Mouse (Mus musculus): Measurements from ENCODE around the gene Fam155a.

Gene Fam155a

GRCm38 (mm10) chr8:9493557-9494224 is 277.3 kb downstream of the Fam155a start:
- DNase-seq (ENCODE audit: low read depth, low spot score): no peak

- no peak for DNase-seq (ENCODE audit: low read depth, low spot score)
Measured at GRCm38 (mm10) chr8:9482565-9482964, 288.4 kb downstream of the Fam155a start.

DNA sequence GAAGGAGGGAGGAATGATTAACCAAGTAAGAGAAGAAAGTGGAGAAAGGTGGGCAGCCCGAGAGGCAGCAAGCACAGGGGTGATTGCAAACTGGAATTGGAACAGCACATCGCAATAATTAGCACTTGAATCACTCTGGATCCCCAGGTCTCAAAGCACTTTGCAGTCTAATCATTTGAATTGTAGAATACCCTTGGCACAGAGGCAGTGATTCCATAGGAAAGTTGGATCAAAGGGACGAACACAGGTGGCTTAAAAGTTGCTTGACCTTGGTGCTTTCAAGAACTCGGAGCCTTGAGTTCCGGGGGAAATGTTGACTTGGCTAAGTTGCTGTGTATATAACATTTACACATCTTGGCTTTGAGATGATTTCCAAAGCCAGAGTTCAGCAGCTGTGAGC is 299.7 kb downstream of the Fam155a start:
- no peak for DNase-seq (ENCODE audit: low read depth, low spot score)

GRCm38 (mm10) chr8:9470114-9470513 is 300.8 kb downstream of the Fam155a start:
- no peak for DNase-seq (ENCODE audit: low read depth, low spot score)

GRCm38 (mm10) chr8:9461111-9461510 is 309.9 kb downstream of the Fam155a start:
- DNase-seq (ENCODE audit: low read depth, low spot score): no peak

GRCm38 (mm10) chr8:9460707-9461106 is 310.3 kb downstream of the Fam155a start:
- DNase-seq (ENCODE audit: low read depth, low spot score): no peak

DNA sequence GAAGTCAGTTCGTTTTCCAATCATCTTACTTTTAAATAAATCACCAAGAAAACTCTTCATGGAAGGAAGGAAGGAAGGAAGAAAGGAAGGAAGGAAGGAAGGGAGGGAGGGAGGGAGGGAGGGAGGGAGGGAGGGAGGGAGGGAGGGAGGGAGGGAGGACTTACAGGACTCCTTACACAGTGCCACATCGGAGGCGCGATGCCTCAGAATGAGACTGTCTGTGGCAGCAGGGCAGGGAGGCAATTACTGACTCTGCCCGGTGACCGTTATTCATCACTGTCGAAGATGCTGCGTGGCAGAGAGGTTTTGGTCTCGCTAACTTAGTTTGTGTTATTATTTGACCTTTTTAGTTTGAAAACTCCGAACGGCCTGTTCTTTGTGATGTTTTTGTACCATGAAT is 312.3 kb downstream of the Fam155a start:
- DNase-seq (ENCODE audit: low read depth, low spot score): no peak

- DNase-seq (ENCODE audit: low read depth, low spot score): no peak
Measured at GRCm38 (mm10) chr8:9455138-9455537, 315.8 kb downstream of the Fam155a start.

DNA sequence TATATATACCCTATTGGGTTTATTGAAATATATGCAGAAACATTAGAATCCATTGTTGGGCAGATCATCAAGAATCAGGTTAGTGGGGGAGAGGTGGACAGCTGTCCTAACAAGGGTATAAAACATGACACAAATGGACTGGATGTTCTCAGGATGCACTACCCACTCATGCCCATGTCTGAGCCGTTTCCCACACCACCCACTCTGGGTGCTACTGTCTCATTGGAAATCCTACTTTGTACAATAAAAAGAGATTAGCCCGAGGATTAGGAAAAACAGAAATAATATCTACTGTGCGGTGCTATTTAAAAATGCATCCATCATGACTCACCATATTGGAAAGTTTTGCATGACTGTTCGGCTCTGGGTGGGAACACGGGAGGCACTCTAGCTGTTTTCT is 317.2 kb downstream of the Fam155a start:
- DNase-seq (ENCODE audit: low read depth, low spot score): no peak

DNA sequence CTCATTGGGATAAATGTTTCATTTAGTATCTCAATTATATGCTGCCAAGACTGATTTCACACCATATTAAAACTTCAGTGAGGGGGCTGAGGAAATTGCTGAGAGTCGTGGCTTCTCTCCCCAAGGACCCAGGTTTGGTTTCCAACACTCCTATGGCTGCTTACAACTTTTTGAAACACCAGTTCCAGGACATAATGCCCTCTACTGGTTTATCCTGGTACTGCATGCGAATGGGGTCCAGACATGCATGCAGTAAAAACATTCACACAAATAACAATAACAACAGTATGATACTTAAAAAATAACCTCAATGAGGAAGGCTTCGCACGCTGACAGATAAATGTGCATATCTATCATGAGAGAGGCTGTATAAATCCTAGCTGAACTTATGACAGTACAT is 319.4 kb downstream of the Fam155a start:
- no peak for DNase-seq (ENCODE audit: low read depth, low spot score)

- DNase-seq (ENCODE audit: low read depth, low spot score): no peak
Measured at GRCm38 (mm10) chr8:9448613-9449012, 322.3 kb downstream of the Fam155a start.

GRCm38 (mm10) chr8:9437822-9438221 is 333.1 kb downstream of the Fam155a start:
- DNase-seq (ENCODE audit: low read depth, low spot score): no peak

- DNase-seq (ENCODE audit: low read depth, low spot score): no peak
Measured at GRCm38 (mm10) chr8:9435501-9435900, 335.5 kb downstream of the Fam155a start.

GRCm38 (mm10) chr8:9432635-9433372 is 338.2 kb downstream of the Fam155a start:
- no peak for DNase-seq (ENCODE audit: low read depth, low spot score)

DNA sequence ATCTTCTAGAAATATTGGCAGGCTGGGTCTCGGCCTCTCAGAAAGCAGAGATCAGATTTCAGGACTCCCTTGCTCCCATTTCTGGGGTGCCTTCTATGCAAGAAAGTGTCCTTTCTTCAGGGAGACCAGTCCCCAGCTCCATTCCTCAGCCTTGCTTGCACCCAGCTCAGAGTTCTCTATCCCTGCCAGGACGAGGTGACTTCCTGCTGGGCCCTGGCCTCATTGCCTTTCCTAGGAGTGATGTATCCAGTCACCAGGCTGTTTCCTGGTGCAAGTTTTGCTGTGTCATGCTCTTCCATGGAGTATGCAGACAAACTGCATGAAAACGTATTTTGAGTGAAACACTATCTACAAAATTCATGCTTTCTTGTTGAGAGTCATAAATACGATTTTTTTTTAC is 342.1 kb downstream of the Fam155a start:
- no peak for DNase-seq (ENCODE audit: low read depth, low spot score)

- DNase-seq (ENCODE audit: low read depth, low spot score): no peak
Measured at GRCm38 (mm10) chr8:9424069-9424468, 346.9 kb downstream of the Fam155a start.

DNA sequence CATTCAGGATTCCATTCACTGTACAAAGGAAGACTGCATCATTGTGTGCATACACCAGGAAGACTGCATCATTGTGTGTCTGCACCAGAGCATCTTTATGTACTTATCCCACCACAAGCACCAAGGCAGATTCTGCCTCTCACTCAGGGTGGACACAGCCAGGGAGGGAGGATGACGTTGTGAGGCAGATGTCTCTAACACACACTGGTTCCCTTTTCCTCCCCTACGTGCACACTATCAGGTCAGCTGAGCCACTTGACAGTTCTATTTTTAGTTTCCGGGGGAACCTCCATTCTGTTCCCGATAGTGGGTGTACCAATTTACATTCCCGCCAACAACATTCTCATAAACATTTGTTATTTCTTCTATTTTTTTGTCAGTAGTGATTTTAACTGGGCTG is 347.4 kb downstream of the Fam155a start:
- no peak for DNase-seq (ENCODE audit: low read depth, low spot score)

GRCm38 (mm10) chr8:9423184-9423583 is 347.8 kb downstream of the Fam155a start:
- DNase-seq (ENCODE audit: low read depth, low spot score): no peak

DNA sequence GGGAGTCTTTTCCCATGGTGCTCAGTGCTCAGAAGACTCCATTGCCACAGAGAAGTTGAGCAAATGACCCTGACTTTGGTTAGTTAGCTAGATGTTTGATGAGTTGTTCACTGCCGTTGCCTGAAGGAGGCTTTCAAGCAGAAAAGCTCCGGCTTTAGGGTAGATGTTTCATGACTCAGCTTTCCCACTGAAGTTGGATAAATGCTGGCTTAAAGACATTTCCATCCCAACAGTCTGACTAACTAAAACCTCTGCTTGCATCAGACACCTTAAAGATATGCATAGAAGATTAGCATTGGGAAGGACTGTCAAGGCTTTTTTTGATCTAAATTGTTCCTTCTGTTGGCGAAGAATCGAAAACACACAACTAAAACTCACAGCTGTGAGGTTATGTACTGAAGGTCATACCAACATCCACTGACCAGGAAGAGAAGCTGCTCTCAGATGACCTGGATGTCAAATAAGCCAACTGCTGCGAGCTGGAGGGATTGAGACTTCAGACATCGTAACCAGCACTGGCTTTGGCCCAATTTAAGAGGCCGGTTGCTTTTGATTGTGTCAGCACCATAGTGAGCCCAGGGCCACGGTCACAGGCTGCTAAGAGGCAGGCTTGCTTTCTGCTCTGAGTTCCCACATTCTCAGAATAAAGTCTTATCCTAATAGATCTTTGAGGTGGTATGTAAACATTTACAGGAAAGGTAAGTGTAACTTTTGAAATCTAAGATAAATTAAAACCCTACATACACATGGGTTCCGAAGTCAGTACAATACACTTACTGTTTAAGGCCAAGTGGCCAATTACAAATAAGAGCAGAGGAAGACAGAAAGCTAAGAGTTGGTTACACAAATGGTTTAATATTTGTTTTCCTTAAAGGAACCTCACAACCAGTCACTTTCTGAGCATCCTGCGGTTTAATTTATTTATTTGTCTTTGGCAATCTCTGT is 351.8 kb downstream of the Fam155a start:
- DNase-seq (ENCODE audit: low read depth, low spot score): no peak

DNA sequence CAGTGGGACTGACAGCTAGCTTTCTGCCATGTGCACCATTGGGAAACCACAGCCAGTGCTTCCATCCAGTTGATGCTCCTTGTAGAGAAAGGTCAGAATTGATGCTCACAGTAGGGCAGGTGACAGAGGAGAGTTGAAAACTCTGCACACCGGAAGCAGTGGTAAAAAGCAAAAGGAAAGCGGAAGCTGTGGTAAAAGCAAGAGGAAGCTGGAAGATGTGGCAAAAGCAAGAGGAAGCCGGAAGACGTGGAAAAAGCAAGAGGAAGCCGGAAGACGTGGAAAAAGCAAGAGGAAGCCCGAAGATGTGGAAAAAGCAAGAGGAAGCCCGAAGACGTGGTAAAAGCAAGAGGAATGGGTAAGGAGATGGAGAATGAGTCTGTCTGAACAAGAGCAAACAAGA is 354.8 kb downstream of the Fam155a start:
- DNase-seq (ENCODE audit: low read depth, low spot score): no peak

DNA sequence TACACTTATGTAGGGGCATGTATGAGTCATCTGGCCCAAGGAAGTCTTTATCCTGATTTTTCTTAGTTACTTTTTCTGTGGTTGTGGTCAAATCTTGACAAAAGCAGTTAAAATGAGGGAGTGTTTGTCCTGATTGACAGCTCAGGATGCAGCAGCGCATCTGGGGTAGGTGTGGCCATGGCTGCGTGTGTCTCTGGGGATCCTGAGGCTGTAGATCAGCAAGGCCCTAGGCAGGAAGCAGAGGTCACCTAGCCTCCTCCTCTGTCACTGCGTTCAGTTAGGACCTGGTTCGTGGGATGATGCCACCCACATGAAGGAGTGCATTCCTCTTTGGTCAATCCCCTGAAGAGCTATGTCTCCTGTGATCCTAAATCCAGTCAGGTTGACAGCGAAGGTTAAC is 362.5 kb downstream of the Fam155a start:
- DNase-seq (ENCODE audit: low read depth, low spot score): no peak

DNA sequence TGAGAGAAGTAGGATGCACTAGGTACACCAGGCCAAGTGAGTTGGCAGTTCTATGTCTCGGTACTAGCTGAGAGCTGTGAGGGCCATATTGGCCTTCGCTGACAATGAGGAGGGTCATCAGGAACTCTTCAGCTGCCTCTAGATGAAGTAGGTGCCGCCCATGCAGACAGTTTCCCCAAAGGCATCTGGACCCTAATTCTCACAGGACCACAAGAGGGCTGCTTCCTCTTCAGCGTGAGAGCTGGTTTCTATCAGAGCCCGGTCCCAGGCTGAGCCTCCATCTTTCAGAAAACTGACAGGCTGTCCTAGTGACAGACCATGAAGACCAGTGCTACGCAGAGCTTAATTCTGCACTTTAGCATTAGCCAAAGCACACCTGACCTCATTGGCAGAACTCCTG is 364.8 kb downstream of the Fam155a start:
- no peak for DNase-seq (ENCODE audit: low read depth, low spot score)

All from skeletal muscle tissue, adult 2 months (tissue).